Mouse (Mus musculus): ENCODE measurements around the gene Ntm. TPM values are rescaled to one million over a fixed set of nuclear protein-coding genes. Genes with fewer than 3 reads are reported as not detected.

Gene Ntm
- polyA plus RNA-seq, 1 experiment from 2014 or later, result 134 TPM

GRCm38 (mm10) chr9:29754374-29754773 lies 208.6 kb downstream of the Ntm start:
- Histone ChIP-seq H3K9ac (replicated peaks; ENCODE audit: low read depth, low read length) (no peak overlapping the region), H3K27ac (ENCODE audit: low read length) (no peak overlapping the region)

GRCm38 (mm10) chr9:29751396-29751795 lies 211.5 kb downstream of the Ntm start:
- H3K27me3 ChIP-seq (replicated peaks; ENCODE audit: control insufficient read depth, insufficient read depth, low read length), result no peaks in the 10 kb centered on the region
- H3K9me3 ChIP-seq (ENCODE audit: control insufficient read depth, low read length), result no peaks in the 10 kb centered on the region
- H3K27ac ChIP-seq (ENCODE audit: low read length), result peak overlapping the region; percentile 83; the same call in 1 of the 2 replicates
- H3K9ac ChIP-seq (replicated peaks; ENCODE audit: low read depth, low read length), result no peak overlapping the region
- H3K4me1 ChIP-seq (replicated peaks; ENCODE audit: control insufficient read depth, insufficient read depth, low read length), result peaks cover 17% of the 10 kb centered on the region
- no peak overlapping the region for H3K4me3 ChIP-seq (replicated peaks; ENCODE audit: low read length)
- ATAC-seq, result no peak
- no peak overlapping the region for H3K4me2 ChIP-seq (ENCODE audit: low read length)
- WGBS, result 15% methylated on average over 1 of the region's 1 CpGs
- no peaks in the 10 kb centered on the region for H3K36me3 ChIP-seq (ENCODE audit: control insufficient read depth, insufficient read depth)

More at GRCm38 (mm10) chr9:29754374-29754773, 208.6 kb downstream of the Ntm start:
- Histone ChIP-seq H3K4me2 (ENCODE audit: low read length) (no peak overlapping the region), H3K4me3 (replicated peaks; ENCODE audit: low read length) (no peak overlapping the region), H3K9me3 (ENCODE audit: control insufficient read depth, low read length) (no peaks in the 10 kb centered on the region), H3K4me1 (replicated peaks; ENCODE audit: control insufficient read depth, insufficient read depth, low read length) (peaks cover 17% of the 10 kb centered on the region), H3K27me3 (replicated peaks; ENCODE audit: control insufficient read depth, insufficient read depth, low read length) (no peaks in the 10 kb centered on the region), H3K36me3 (ENCODE audit: control insufficient read depth, insufficient read depth) (no peaks in the 10 kb centered on the region)
- no peak for ATAC-seq

GRCm38 (mm10) chr9:29750371-29751014 lies 212.4 kb downstream of the Ntm start:
- Histone ChIP-seq H3K4me2 (ENCODE audit: low read length) (peak overlapping the region; percentile 55), H3K36me3 (ENCODE audit: control insufficient read depth, insufficient read depth) (no peaks in the 10 kb centered on the region), H3K4me3 (replicated peaks; ENCODE audit: low read length) (peak overlapping the region; percentile 24), H3K4me1 (replicated peaks; ENCODE audit: control insufficient read depth, insufficient read depth, low read length) (peaks cover 17% of the 10 kb centered on the region), H3K27ac (ENCODE audit: low read length) (peak overlapping the region; percentile 83), H3K27me3 (replicated peaks; ENCODE audit: control insufficient read depth, insufficient read depth, low read length) (no peaks in the 10 kb centered on the region), H3K9me3 (ENCODE audit: control insufficient read depth, low read length) (peaks cover 4% of the 10 kb centered on the region), H3K9ac (replicated peaks; ENCODE audit: low read depth, low read length) (peak overlapping the region; percentile 42)
- 5% methylated on average over 15 of the region's 15 CpGs for WGBS
- peak; percentile 89 for ATAC-seq

- no peak for ATAC-seq
- Histone ChIP-seq H3K36me3 (ENCODE audit: control insufficient read depth, insufficient read depth) (no peaks in the 10 kb centered on the region), H3K4me2 (ENCODE audit: low read length) (no peak overlapping the region), H3K27me3 (replicated peaks; ENCODE audit: control insufficient read depth, insufficient read depth, low read length) (no peaks in the 10 kb centered on the region), H3K9ac (replicated peaks; ENCODE audit: low read depth, low read length) (no peak overlapping the region), H3K4me3 (replicated peaks; ENCODE audit: low read length) (no peak overlapping the region), H3K9me3 (ENCODE audit: control insufficient read depth, low read length) (peaks cover 4% of the 10 kb centered on the region), H3K27ac (ENCODE audit: low read length) (no peak overlapping the region), H3K4me1 (replicated peaks; ENCODE audit: control insufficient read depth, insufficient read depth, low read length) (peaks cover 17% of the 10 kb centered on the region)
- 76% methylated on average over 4 of the region's 4 CpGs for WGBS
Observed at GRCm38 (mm10) chr9:29748070-29748469, 214.9 kb downstream of the Ntm start.

- no peaks in the 10 kb centered on the region for H3K36me3 ChIP-seq (ENCODE audit: control insufficient read depth, insufficient read depth)
- no peaks in the 10 kb centered on the region for H3K9me3 ChIP-seq (ENCODE audit: control insufficient read depth, low read length)
- no peak for ATAC-seq
- no peaks in the 10 kb centered on the region for H3K4me1 ChIP-seq (replicated peaks; ENCODE audit: control insufficient read depth, insufficient read depth, low read length)
- no peak overlapping the region for H3K4me2 ChIP-seq (ENCODE audit: low read length)
- no peak overlapping the region for H3K4me3 ChIP-seq (replicated peaks; ENCODE audit: low read length)
- 69% methylated on average over 9 of the region's 9 CpGs for WGBS
- no peak overlapping the region for H3K27ac ChIP-seq (ENCODE audit: low read length)
- H3K27me3 ChIP-seq (replicated peaks; ENCODE audit: control insufficient read depth, insufficient read depth, low read length), result no peaks in the 10 kb centered on the region; the same call in 1 of the 2 replicates
- H3K9ac ChIP-seq (replicated peaks; ENCODE audit: low read depth, low read length), result no peak overlapping the region
Observed at GRCm38 (mm10) chr9:29738835-29739526, 224.0 kb downstream of the Ntm start.

GRCm38 (mm10) chr9:29736031-29736430 lies 226.9 kb downstream of the Ntm start:
- no peak for ATAC-seq
- no peak overlapping the region for H3K27ac ChIP-seq (ENCODE audit: low read length)
- peaks cover 2% of the 10 kb centered on the region; the same call in 1 of the 2 replicates for H3K4me1 ChIP-seq (replicated peaks; ENCODE audit: control insufficient read depth, insufficient read depth, low read length)
- WGBS, result 51% methylated on average over 3 of the region's 3 CpGs
- no peak overlapping the region for H3K9ac ChIP-seq (replicated peaks; ENCODE audit: low read depth, low read length)
- no peak overlapping the region for H3K4me3 ChIP-seq (replicated peaks; ENCODE audit: low read length)
- no peaks in the 10 kb centered on the region for H3K9me3 ChIP-seq (ENCODE audit: control insufficient read depth, low read length)
- no peaks in the 10 kb centered on the region for H3K36me3 ChIP-seq (ENCODE audit: control insufficient read depth, insufficient read depth)
- H3K27me3 ChIP-seq (replicated peaks; ENCODE audit: control insufficient read depth, insufficient read depth, low read length), result no peaks in the 10 kb centered on the region; the same call in 1 of the 2 replicates
- H3K4me2 ChIP-seq (ENCODE audit: low read length), result no peak overlapping the region

- WGBS, result 34% methylated on average over 3 of the region's 3 CpGs
- Histone ChIP-seq H3K36me3 (ENCODE audit: control insufficient read depth, insufficient read depth) (no peaks in the 10 kb centered on the region), H3K4me2 (ENCODE audit: low read length) (no peak overlapping the region), H3K9me3 (ENCODE audit: control insufficient read depth, low read length) (no peaks in the 10 kb centered on the region), H3K27me3 (replicated peaks; ENCODE audit: control insufficient read depth, insufficient read depth, low read length) (no peaks in the 10 kb centered on the region; the same call in 1 of the 2 replicates), H3K4me3 (replicated peaks; ENCODE audit: low read length) (no peak overlapping the region), H3K4me1 (replicated peaks; ENCODE audit: control insufficient read depth, insufficient read depth, low read length) (peaks cover 5% of the 10 kb centered on the region), H3K9ac (replicated peaks; ENCODE audit: low read depth, low read length) (no peak overlapping the region), H3K27ac (ENCODE audit: low read length) (no peak overlapping the region)
- ATAC-seq, result 0 out of 2 replicates have a peak, but pooled peaks have one; percentile 18
Observed at GRCm38 (mm10) chr9:29732895-29733294, 230.0 kb downstream of the Ntm start.

- H3K27ac ChIP-seq (ENCODE audit: low read length), result no peak overlapping the region
- H3K36me3 ChIP-seq (ENCODE audit: control insufficient read depth, insufficient read depth), result no peaks in the 10 kb centered on the region
- H3K9ac ChIP-seq (replicated peaks; ENCODE audit: low read depth, low read length), result no peak overlapping the region
- no peak overlapping the region for H3K4me3 ChIP-seq (replicated peaks; ENCODE audit: low read length)
- H3K9me3 ChIP-seq (ENCODE audit: control insufficient read depth, low read length), result no peaks in the 10 kb centered on the region
- H3K27me3 ChIP-seq (replicated peaks; ENCODE audit: control insufficient read depth, insufficient read depth, low read length), result no peaks in the 10 kb centered on the region; the same call in 1 of the 2 replicates
- WGBS, result 59% methylated on average over 3 of the region's 3 CpGs
- H3K4me2 ChIP-seq (ENCODE audit: low read length), result no peak overlapping the region
- H3K4me1 ChIP-seq (replicated peaks; ENCODE audit: control insufficient read depth, insufficient read depth, low read length), result peaks cover 8% of the 10 kb centered on the region
- no peak for ATAC-seq
Observed at GRCm38 (mm10) chr9:29731672-29732071, 231.3 kb downstream of the Ntm start.

- no peak; the same call in 1 of the 2 replicates for ATAC-seq
- H3K9me3 ChIP-seq (ENCODE audit: control insufficient read depth, low read length), result no peaks in the 10 kb centered on the region
- no peak overlapping the region for H3K4me3 ChIP-seq (replicated peaks; ENCODE audit: low read length)
- H3K36me3 ChIP-seq (ENCODE audit: control insufficient read depth, insufficient read depth), result no peaks in the 10 kb centered on the region
- H3K27ac ChIP-seq (ENCODE audit: low read length), result no peak overlapping the region
- H3K9ac ChIP-seq (replicated peaks; ENCODE audit: low read depth, low read length), result no peak overlapping the region
- peaks cover 6% of the 10 kb centered on the region for H3K4me1 ChIP-seq (replicated peaks; ENCODE audit: control insufficient read depth, insufficient read depth, low read length)
- H3K4me2 ChIP-seq (ENCODE audit: low read length), result no peak overlapping the region
- H3K27me3 ChIP-seq (replicated peaks; ENCODE audit: control insufficient read depth, insufficient read depth, low read length), result no peaks in the 10 kb centered on the region
- 51% methylated on average over 19 of the region's 19 CpGs for WGBS
Observed at GRCm38 (mm10) chr9:29727540-29728432, 235.2 kb downstream of the Ntm start.
